In genomic region chr5:53995316-53995715, GRCm38 (mm10) we compare ENCODE assay signal across 8 mouse cellular contexts. TPM values are rescaled to one million over a fixed set of nuclear protein-coding genes. Genes with fewer than 3 reads are reported as not detected.
DNase-seq lines count a peak whose midpoint lies in the region; ATAC-seq lines count a peak whose summit lies in the region.

No protein-coding gene starts in this region.

- under 1% methylated on average over 34 of the region's 34 CpGs for WGBS in intestine, embryonic 14.5 days
- WGBS in midbrain, embryonic 10.5 days: 0% methylated on average over 34 of the region's 34 CpGs

- H3K4me2 ChIP-seq in intestine, embryonic 14.5 days (ENCODE audit: low read length): peak overlapping the region; percentile 97

- no peaks in the 10 kb centered on the region for H3K27me3 ChIP-seq in intestine, embryonic 14.5 days (replicated peaks; ENCODE audit: control insufficient read depth, insufficient read depth, low read length)
- peaks cover 27% of the 10 kb centered on the region for H3K27me3 ChIP-seq in midbrain, embryonic 10.5 days (ENCODE audit: low read depth, poor library complexity, severe bottlenecking)

- H3K4me3 ChIP-seq in intestine, embryonic 14.5 days (ENCODE audit: low read depth, low read length): peak overlapping the region; percentile 52
- peak overlapping the region; percentile 61 for H3K4me3 ChIP-seq in midbrain, embryonic 10.5 days

- intact Hi-C loops in gastrocnemius, postnatal 14 days (cut with DNase I; ENCODE audit: low total_unique reads): loop anchor here (10.0 kb wide), 1 partner anchor 51 kb away; no protein-coding TSS in a partner anchor
- intact Hi-C loops in left cerebral cortex, postnatal 36 days (cut with DNase I): loop anchor here (5.0 kb wide), 3 partner anchors 52 to 403 kb away; no protein-coding TSS in a partner anchor

- no peaks in the 10 kb centered on the region for H3K36me3 ChIP-seq in intestine, embryonic 14.5 days (ENCODE audit: control insufficient read depth, insufficient read depth, low read length)
- H3K36me3 ChIP-seq in midbrain, embryonic 10.5 days: no peaks in the 10 kb centered on the region

- H3K4me1 ChIP-seq in intestine, embryonic 14.5 days (replicated peaks; ENCODE audit: control insufficient read depth, insufficient read depth, low read length): peaks cover 12% of the 10 kb centered on the region
- H3K4me1 ChIP-seq in midbrain, embryonic 10.5 days: peaks cover 29% of the 10 kb centered on the region

- DNase-seq in adrenal gland, adult 18-20 months (ENCODE audit: low spot score in 2 of 2): peak; percentile 78 to 85
- DNase-seq in embryo, embryonic 10.5 days (ENCODE audit: low spot score): peak; percentile 59
- peak; percentile 80 for DNase-seq in gastrocnemius, postnatal 14 days
- DNase-seq in intestine, embryonic 14.5 days (ENCODE audit: low spot score): peak; percentile 76
- DNase-seq in left cerebral cortex, postnatal 36 days (ENCODE audit: low spot score in 2 of 2): peak; percentile 84 to 89
- peak; percentile 52 for DNase-seq in midbrain, embryonic 10.5 days (ENCODE audit: low spot score)
- DNase-seq in right cerebral cortex, postnatal 36 days (ENCODE audit: low spot score in 2 of 2): peak; percentile 82 to 86
- DNase-seq in adipocyte (ENCODE audit: low spot score): no peak

- no peaks in the 10 kb centered on the region for H3K9me3 ChIP-seq in intestine, embryonic 14.5 days (ENCODE audit: control insufficient read depth, low read length)
- no peaks in the 10 kb centered on the region for H3K9me3 ChIP-seq in midbrain, embryonic 10.5 days (replicated peaks)

- H3K9ac ChIP-seq in intestine, embryonic 14.5 days (ENCODE audit: low read length): peak overlapping the region; percentile 53

- no peak overlapping the region for H3K27ac ChIP-seq in intestine, embryonic 14.5 days (ENCODE audit: low read depth)
- H3K27ac ChIP-seq in midbrain, embryonic 10.5 days (replicated peaks): peak overlapping the region; percentile 74

- peak; percentile 8; the same call in 1 of the 2 replicates for ATAC-seq in intestine, embryonic 14.5 days (replicated peaks; ENCODE audit: low FRiP score, low TSS enrichment, low read depth)

RNA-seq across cellular contexts. Expression of gene Stim2, which starts 3.0 kb away (rescaled TPM):
- 10 to 100 TPM; 27.5 to 28.7 TPM for total RNA-seq in adrenal gland, adult 18-20 months (2021)
- 10 to 100 TPM; 30.6 to 34.1 TPM for total RNA-seq in gastrocnemius, postnatal 14 days (2021)
- polyA plus RNA-seq in intestine, embryonic 14.5 days (2014; fragmentation: Nextera tagmentation; extraction: Ambion mirVana): 18.2 and 19.9 TPM in 2 replicates
- 10 to 100 TPM; 70.2 to 77.6 TPM for total RNA-seq in left cerebral cortex, postnatal 36 days (2021)
- 12.5 and 16.7 TPM in 2 replicates for polyA plus RNA-seq in midbrain, embryonic 10.5 days (2016; fragmentation: Nextera tagmentation; extraction: Ambion mirVana)
